Comparison of ENCODE assay signal across 8 mouse cellular contexts in the genomic region with DNA sequence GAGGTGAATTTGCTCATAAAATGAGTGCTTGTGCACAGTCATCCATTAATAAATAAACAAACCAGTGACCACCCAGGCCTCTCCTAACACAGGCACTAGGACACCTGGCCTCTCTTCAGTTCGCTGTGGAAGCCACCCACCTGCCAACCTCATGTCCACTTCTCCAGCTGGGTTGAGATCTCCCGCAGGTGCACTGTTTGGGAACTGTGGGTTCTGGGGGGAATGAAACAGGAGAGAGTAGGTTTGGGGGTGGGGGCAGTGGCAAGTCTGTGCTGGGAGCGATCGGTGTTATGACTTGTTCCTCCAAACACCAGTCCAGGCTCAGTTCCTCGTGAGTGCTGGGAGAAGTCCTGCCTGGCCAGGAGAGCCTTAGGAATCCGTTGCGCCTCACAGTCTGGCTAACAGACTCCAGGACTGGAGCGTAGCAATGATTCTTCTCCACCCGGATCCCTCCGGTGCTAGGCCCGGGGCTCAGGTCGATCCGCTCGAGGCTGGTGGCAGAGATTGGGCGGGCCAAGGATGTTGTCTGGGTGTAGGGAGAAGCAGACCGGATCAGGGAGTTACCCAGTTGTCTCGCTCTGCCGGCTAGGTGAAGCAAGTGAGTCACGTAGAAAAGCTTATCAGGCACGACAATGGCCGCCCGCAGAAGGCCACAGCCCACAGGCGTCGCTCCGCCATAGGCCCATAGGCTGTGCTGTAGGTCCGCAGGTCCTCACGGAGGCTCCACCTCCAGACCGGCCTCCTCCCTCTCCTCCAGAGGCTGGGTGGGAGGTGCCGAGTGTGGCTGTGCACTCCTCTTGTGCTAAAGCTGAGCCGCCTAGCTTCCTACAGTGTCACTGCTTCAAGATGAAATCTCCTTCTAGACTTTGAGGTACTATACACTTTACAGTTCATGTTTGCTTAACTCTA. TPM values are rescaled to one million over a fixed set of nuclear protein-coding genes. Genes with fewer than 3 reads are reported as not detected.
DNase-seq lines count a peak whose midpoint lies in the region; ATAC-seq lines count a peak whose summit lies in the region.

Gene Fam3a, minus strand, starts transcription at position 738 of the 909 bp plus-strand sequence.
Gene Ikbkg, plus strand, starts transcription at position 756 of the 909 bp plus-strand sequence.

- H3K4me1 ChIP-seq in hindbrain, embryonic 16.5 days (ENCODE audit: control insufficient read depth, insufficient read depth, low read depth, low read length): peaks cover 3% of the 10 kb centered on the region; the same call in 1 of the 2 replicates
- H3K4me1 ChIP-seq in megakaryocyte, embryonic 14.5 days: peaks cover 11% of the 10 kb centered on the region

- H3K4me2 ChIP-seq in hindbrain, embryonic 16.5 days (ENCODE audit: low read length): peak within 1 kb of the TSS; percentile 65

- peak; percentile 64 for DNase-seq in WW6 (ENCODE audit: low read depth, low spot score)
- DNase-seq in cerebellum, postnatal 4 days (ENCODE audit: low spot score in 2 of 2): peak; percentile 49 to 64
- DNase-seq in gastrocnemius, adult 18-20 months (ENCODE audit: low spot score): peak; percentile 78
- DNase-seq in left cerebral cortex, adult 8-10 months (ENCODE audit: low spot score in 2 of 2): peak; percentile 52 to 83
- peak; percentile 86 to 91 for DNase-seq in right cerebral cortex, postnatal 10 days (ENCODE audit: low spot score in 2 of 2)
- peak; percentile 45 for DNase-seq in urinary bladder, postnatal 25 days (ENCODE audit: low spot score)

- no peaks in the 10 kb centered on the region for H3K27me3 ChIP-seq in hindbrain, embryonic 16.5 days (replicated peaks; ENCODE audit: control insufficient read depth, insufficient read depth, low read length)
- H3K27me3 ChIP-seq in megakaryocyte, embryonic 14.5 days (replicated peaks): peaks cover 12% of the 10 kb centered on the region

- WGBS in hindbrain, embryonic 16.5 days: 16% methylated on average over 30 of the region's 30 CpGs

- H3K9me3 ChIP-seq in hindbrain, embryonic 16.5 days (ENCODE audit: control insufficient read depth, low read length): no peaks in the 10 kb centered on the region
- H3K9me3 ChIP-seq in megakaryocyte, embryonic 14.5 days: peaks cover 12% of the 10 kb centered on the region

- H3K36me3 ChIP-seq in hindbrain, embryonic 16.5 days (ENCODE audit: control insufficient read depth, insufficient read depth, low read length): no peaks in the 10 kb centered on the region
- peaks cover 23% of the 10 kb centered on the region for H3K36me3 ChIP-seq in megakaryocyte, embryonic 14.5 days (replicated peaks; ENCODE audit: low read length)

- ATAC-seq in hindbrain, embryonic 16.5 days: peak; percentile 100

- peak within 1 kb of the TSS; percentile 83 for H3K27ac ChIP-seq in hindbrain, embryonic 16.5 days (ENCODE audit: low read depth, low read length)

- peak within 1 kb of the TSS; percentile 72 for H3K9ac ChIP-seq in hindbrain, embryonic 16.5 days (ENCODE audit: low read depth, low read length)

- peak within 1 kb of the TSS; percentile 55 for H3K4me3 ChIP-seq in hindbrain, embryonic 16.5 days (ENCODE audit: low read length)
- peak within 1 kb of the TSS; percentile 94 for H3K4me3 ChIP-seq in megakaryocyte, embryonic 14.5 days (replicated peaks)

RNA-seq across cellular contexts. Expression of gene Fam3a, which starts in this region (rescaled TPM):
- 10 to 100 TPM; 13.4 to 16.7 TPM for total RNA-seq in gastrocnemius, adult 18-20 months (2021)
- polyA plus RNA-seq in hindbrain, embryonic 16.5 days (2015; fragmentation: Nextera tagmentation; extraction: Ambion mirVana): 35.5 and 37.9 TPM in 2 replicates
- total RNA-seq in left cerebral cortex, adult 8-10 months (2022): 10 to 100 TPM; 16.8 to 29.9 (median 20.9) TPM
- 4.0 and 8.8 TPM in 2 replicates for polyA plus RNA-seq in megakaryocyte, embryonic 14.5 days (2012; ENCODE audit: insufficient read depth, low replicate concordance)

RNA-seq across cellular contexts. Expression of gene Ikbkg, which starts in this region (rescaled TPM):
- total RNA-seq in gastrocnemius, adult 18-20 months (2021): 10 to 100 TPM; 19.6 to 23.1 TPM
- 14.3 and 17.1 TPM in 2 replicates for polyA plus RNA-seq in hindbrain, embryonic 16.5 days (2015; fragmentation: Nextera tagmentation; extraction: Ambion mirVana)
- 10 to 100 TPM; 47.2 to 59.1 (median 51.5) TPM for total RNA-seq in left cerebral cortex, adult 8-10 months (2022)
- polyA plus RNA-seq in megakaryocyte, embryonic 14.5 days (2012; ENCODE audit: insufficient read depth, low replicate concordance): 16.4 and 19.2 TPM in 2 replicates

Comparison
In these comparisons a context has a peak if more than half of its experiments do, and no peak if none do; other contexts are left out.
1. Peak in every context shown above with its lines: DNase-seq, ATAC-seq, H3K4me3 ChIP-seq and H3K27ac ChIP-seq.